Mouse (Mus musculus): ENCODE measurements around the gene Sel1l.

The Sel1l gene

GRCm38 (mm10) chr12:91779004-91779365 lies 70.0 kb downstream of the Sel1l start:
- peak; percentile 86 for DNase-seq (ENCODE audit: extremely low spot score, low spot score)

GRCm38 (mm10) chr12:91778211-91779003 lies 70.5 kb downstream of the Sel1l start:
- DNase-seq (ENCODE audit: extremely low spot score, low spot score): peak; percentile 78

- no peak for DNase-seq (ENCODE audit: extremely low spot score, low spot score)
Measured at GRCm38 (mm10) chr12:91776342-91776741, 72.6 kb downstream of the Sel1l start.

- no peak for DNase-seq (ENCODE audit: extremely low spot score, low spot score)
Measured at GRCm38 (mm10) chr12:91774811-91775284, 74.1 kb downstream of the Sel1l start.

GRCm38 (mm10) chr12:91768871-91769270 lies 80.1 kb downstream of the Sel1l start:
- DNase-seq (ENCODE audit: extremely low spot score, low spot score): no peak

GRCm38 (mm10) chr12:91768176-91768575 lies 80.8 kb downstream of the Sel1l start:
- no peak for DNase-seq (ENCODE audit: extremely low spot score, low spot score)

GRCm38 (mm10) chr12:91766338-91767107 lies 82.4 kb downstream of the Sel1l start:
- DNase-seq (ENCODE audit: extremely low spot score, low spot score): no peak

GRCm38 (mm10) chr12:91765504-91765903 lies 83.5 kb downstream of the Sel1l start:
- no peak for DNase-seq (ENCODE audit: extremely low spot score, low spot score)

- no peak for DNase-seq (ENCODE audit: extremely low spot score, low spot score)
Measured at GRCm38 (mm10) chr12:91765054-91765453, 83.9 kb downstream of the Sel1l start.

- DNase-seq (ENCODE audit: extremely low spot score, low spot score): no peak
Measured at GRCm38 (mm10) chr12:91764471-91764870, 84.5 kb downstream of the Sel1l start.

GRCm38 (mm10) chr12:91759836-91760235 lies 89.1 kb downstream of the Sel1l start:
- no peak for DNase-seq (ENCODE audit: extremely low spot score, low spot score)

- DNase-seq (ENCODE audit: extremely low spot score, low spot score): no peak
Measured at GRCm38 (mm10) chr12:91757854-91758562, 90.9 kb downstream of the Sel1l start.

GRCm38 (mm10) chr12:91756562-91757166 lies 92.3 kb downstream of the Sel1l start:
- no peak for DNase-seq (ENCODE audit: extremely low spot score, low spot score)

Data from neural tube, embryonic 10.5 days (tissue).